Mouse (Mus musculus) MEL (cell line): ENCODE measurements around the gene Plet1. TPM values are rescaled to one million over a fixed set of nuclear protein-coding genes. Genes with fewer than 3 reads are reported as not detected.

Experiments used
- DNase-seq: peaks from one replicate; pipeline ENCODE4 v3.0.0; 2011; ENCODE audit warnings: low read depth, low spot score
- H3K27ac ChIP-seq: 2 replicates; pipeline ENCODE4 v1.5.1; 2012; ENCODE audit warnings: low read depth, mild to moderate bottlenecking, control low read depth, low read length, moderate library complexity; ENCODE audit not compliant: control insufficient read depth
- H3K27me3 ChIP-seq, 2 experiments: fragments of 150-350 bp in 1 of 2; sonication (generic) in 1 of 2; 2 replicates each; pipeline ENCODE4 v1.6.1; 2012; ENCODE audit warnings: low read length in 2 of 2, mild to moderate bottlenecking in 2 of 2, improper control_type of control experiment in 1 of 2, moderate library complexity in 1 of 2; ENCODE audit not compliant: insufficient read depth in 2 of 2, control insufficient read depth in 1 of 2
- H3K36me3 ChIP-seq, 2 experiments: 2 replicates each; pipeline ENCODE4 v1.6.1; 2012 to 2014; ENCODE audit warnings: low read length in 2 of 2, improper control_type of control experiment in 1 of 2, inconsistent platforms in 1 of 2, mild to moderate bottlenecking in 1 of 2; ENCODE audit not compliant: insufficient read depth in 2 of 2, control insufficient read depth in 1 of 2
- H3K4me1 ChIP-seq, 2 experiments: fragments of 150-350 bp in 1 of 2; sonication (generic) in 1 of 2; 2 replicates each; pipeline ENCODE4 v1.6.1; 2012; ENCODE audit warnings: low read length in 2 of 2, improper control_type of control experiment in 1 of 2, mild to moderate bottlenecking in 1 of 2; ENCODE audit not compliant: insufficient read depth in 2 of 2, control insufficient read depth in 1 of 2
- H3K4me3 ChIP-seq, 2 experiments: fragments of 150-350 bp in 1 of 2; sonication (generic) in 1 of 2; 2 replicates each; pipeline ENCODE4 v1.5.1; 2012; ENCODE audit warnings: low read depth in 2 of 2, low read length in 2 of 2, mild to moderate bottlenecking in 2 of 2, moderate library complexity in 2 of 2, control low read depth in 1 of 2, improper control_type of control experiment in 1 of 2; ENCODE audit not compliant: control insufficient read depth in 1 of 2, insufficient read depth in 1 of 2
- H3K79me2 ChIP-seq: 2 replicates; pipeline ENCODE4 v1.6.1; 2012; ENCODE audit warnings: mild to moderate bottlenecking, low read length, moderate library complexity; ENCODE audit not compliant: control insufficient read depth, poor library complexity, insufficient read depth
- H3K9ac ChIP-seq: 2 replicates; pipeline ENCODE4 v1.6.1; 2012; ENCODE audit warnings: low read depth, mild to moderate bottlenecking, control low read depth, low read length, moderate library complexity; ENCODE audit not compliant: control insufficient read depth, poor library complexity, severe bottlenecking
- H3K9me3 ChIP-seq: fragments of 150-350 bp; sonication (generic); replicated peaks from 2 replicates; pipeline ENCODE4 v1.6.1; 2012; ENCODE audit warnings: mild to moderate bottlenecking, low read length, improper control_type of control experiment, moderate library complexity; ENCODE audit not compliant: insufficient read depth
- BHLHE40 ChIP-seq: IDR thresholded peaks from 2 replicates; pipeline ENCODE4 v1.6.1; 2012; ENCODE audit warnings: low read depth, mild to moderate bottlenecking, inconsistent platforms, low read length, improper control_type of control experiment, borderline replicate concordance
- CHD1 ChIP-seq: IDR thresholded peaks from 2 replicates; pipeline ENCODE4 v1.6.1; 2012; ENCODE audit warnings: low read depth, mild to moderate bottlenecking, inconsistent platforms, low read length, improper control_type of control experiment
- CHD2 ChIP-seq: IDR thresholded peaks from 2 replicates; pipeline ENCODE4 v1.6.1; 2011; ENCODE audit warnings: low read length, improper control_type of control experiment
- CTCF ChIP-seq, 3 experiments: IDR thresholded peaks in 2 of 3; conservative IDR thresholded peaks in 1 of 3; 2 replicates each; pipeline ENCODE4 v1.5.1; 2011 to 2012; ENCODE audit warnings: low read length in 3 of 3, low read depth in 2 of 3, mild to moderate bottlenecking in 2 of 3, improper control_type of control experiment in 1 of 3, inconsistent platforms in 1 of 3, mixed read lengths in 1 of 3, moderate library complexity in 1 of 3; ENCODE audit not compliant: control insufficient read depth in 1 of 3, insufficient read depth in 1 of 3, poor library complexity in 1 of 3, severe bottlenecking in 1 of 3
- E2F4 ChIP-seq: IDR thresholded peaks from 2 replicates; pipeline ENCODE4 v1.6.1; 2011; ENCODE audit warnings: low read depth, low read length, improper control_type of control experiment, borderline replicate concordance
- ELF1 ChIP-seq: IDR thresholded peaks from 2 replicates; pipeline ENCODE4 v1.6.1; 2014; ENCODE audit warnings: low read depth, mild to moderate bottlenecking, inconsistent platforms, low read length, improper control_type of control experiment, moderate library complexity
- GABPA ChIP-seq: IDR thresholded peaks from 2 replicates; pipeline ENCODE4 v1.6.1; 2012; ENCODE audit warnings: low read depth, mild to moderate bottlenecking, inconsistent platforms, low read length, improper control_type of control experiment, moderate library complexity
- GATA1 ChIP-seq: IDR thresholded peaks from 2 replicates; pipeline ENCODE4 v1.6.1; 2011; ENCODE audit warnings: low read depth, low read length, improper control_type of control experiment
- HCFC1 ChIP-seq: IDR thresholded peaks from 2 replicates; pipeline ENCODE4 v1.6.1; 2012; ENCODE audit warnings: low read depth, mild to moderate bottlenecking, inconsistent platforms, low read length, improper control_type of control experiment, moderate library complexity
- JUND ChIP-seq: IDR thresholded peaks from 2 replicates; pipeline ENCODE4 v1.6.1; 2011; ENCODE audit warnings: low read depth, mild to moderate bottlenecking, improper control_type of control experiment, low read length
- KAT2A ChIP-seq: conservative IDR thresholded peaks from 2 replicates; pipeline ENCODE4 v1.6.1; 2012; ENCODE audit warnings: low read depth, low read length, improper control_type of control experiment, inconsistent platforms
- MAZ ChIP-seq: IDR thresholded peaks from 2 replicates; pipeline ENCODE4 v1.6.1; 2012; ENCODE audit warnings: low read depth, mild to moderate bottlenecking, inconsistent platforms, low read length, improper control_type of control experiment
- MEF2A ChIP-seq: IDR thresholded peaks from 2 replicates; pipeline ENCODE4 v1.6.1; 2014; ENCODE audit warnings: low read depth, mild to moderate bottlenecking, inconsistent platforms, low read length, improper control_type of control experiment; ENCODE audit not compliant: poor library complexity, insufficient replicate concordance, severe bottlenecking; ENCODE audit errors: extremely low read depth
- MXI1 ChIP-seq: IDR thresholded peaks from 2 replicates; pipeline ENCODE4 v1.6.1; 2011; ENCODE audit warnings: mild to moderate bottlenecking, low read depth, low read length, improper control_type of control experiment
- MYB ChIP-seq: IDR thresholded peaks from 2 replicates; pipeline ENCODE4 v1.6.1; 2011; ENCODE audit warnings: mild to moderate bottlenecking, low read depth, low read length, improper control_type of control experiment
- NELFE ChIP-seq: IDR thresholded peaks from 2 replicates; pipeline ENCODE4 v1.6.1; 2011; ENCODE audit warnings: low read depth, low read length, improper control_type of control experiment
- POLR2A ChIP-seq, 2 experiments: IDR thresholded peaks; 2 replicates each; pipeline ENCODE4 v1.6.1; 2011 to 2012; ENCODE audit warnings: low read length in 2 of 2, mild to moderate bottlenecking in 2 of 2, control low read depth in 1 of 2, improper control_type of control experiment in 1 of 2, low read depth in 1 of 2, moderate library complexity in 1 of 2; ENCODE audit not compliant: control insufficient read depth in 1 of 2, insufficient read depth in 1 of 2, poor library complexity in 1 of 2
- POLR2AphosphoS2 ChIP-seq: IDR thresholded peaks from 2 replicates; pipeline ENCODE4 v1.6.1; 2011; ENCODE audit warnings: low read length, improper control_type of control experiment
- RAD21 ChIP-seq: IDR thresholded peaks from 2 replicates; pipeline ENCODE4 v1.6.1; 2011; ENCODE audit warnings: mild to moderate bottlenecking, low read depth, low read length, improper control_type of control experiment
- SMC3 ChIP-seq: IDR thresholded peaks from 2 replicates; pipeline ENCODE4 v1.6.1; 2011; ENCODE audit warnings: low read depth, low read length, improper control_type of control experiment
- TAL1 ChIP-seq: IDR thresholded peaks from 2 replicates; pipeline ENCODE4 v1.6.1; 2012; ENCODE audit warnings: mild to moderate bottlenecking, inconsistent platforms, low read length, moderate library complexity, mixed read lengths
- UBTF ChIP-seq: IDR thresholded peaks from 2 replicates; pipeline ENCODE4 v1.6.1; 2012; ENCODE audit warnings: low read depth, mild to moderate bottlenecking, inconsistent platforms, low read length, improper control_type of control experiment, moderate library complexity, borderline replicate concordance; ENCODE audit not compliant: insufficient read depth
- USF2 ChIP-seq, 2 experiments: IDR thresholded peaks; 2 replicates each; pipeline ENCODE4 v1.6.1; 2011 to 2012; ENCODE audit warnings: improper control_type of control experiment in 2 of 2, low read length in 2 of 2, borderline replicate concordance in 1 of 2, inconsistent platforms in 1 of 2, low read depth in 1 of 2, mild to moderate bottlenecking in 1 of 2; ENCODE audit not compliant: insufficient read depth in 1 of 2
- ZC3H11A ChIP-seq: IDR thresholded peaks from 2 replicates; pipeline ENCODE4 v1.6.1; 2012; ENCODE audit warnings: low read depth, mild to moderate bottlenecking, inconsistent platforms, low read length, improper control_type of control experiment
- ZMIZ1 ChIP-seq: IDR thresholded peaks from 2 replicates; pipeline ENCODE4 v1.6.1; 2012; ENCODE audit warnings: low read depth, mild to moderate bottlenecking, inconsistent platforms, low read length, improper control_type of control experiment, moderate library complexity
- ZNF384 ChIP-seq: IDR thresholded peaks from 2 replicates; pipeline ENCODE4 v1.6.1; 2012; ENCODE audit warnings: low read depth, mild to moderate bottlenecking, inconsistent platforms, low read length, improper control_type of control experiment
- polyA plus RNA-seq, 2 experiments: library from polyadenylated mRNA; stranded (reverse) in 1 of 2; unstranded in 1 of 2; fragments of >175 nt in 1 of 2; fragments of >200 nt in 1 of 2; gene quantifications; 2 replicates each; pipeline versions ENCODE4 v1.2.1 to v1.2.4; 2012; ENCODE audit warnings: low replicate concordance in 2 of 2, low read depth in 1 of 2; ENCODE audit not compliant: insufficient read length in 2 of 2, insufficient read depth in 1 of 2, missing spikeins in 1 of 2
- total RNA-seq: library from RNA; depleted of rRNA; stranded (reverse); fragments of 300-350 nt; gene quantifications from 2 replicates; pipeline ENCODE4 v1.2.3, GENCODE M21; 2012

The Plet1 gene
- total and polyA plus RNA-seq, 3 experiments: 0.12 to 0.81 TPM; not detected in 1

GRCm38 (mm10) chr9:50477270-50477669, 17.1 kb upstream of the Plet1 start:
- Histone ChIP-seq H3K9me3 (no peaks in the 10 kb centered on the region), H3K27ac (no peak overlapping the region), H3K27me3 (no peaks in the 10 kb centered on the region), H3K36me3 (no peaks in the 10 kb centered on the region), H3K79me2 (no peaks in the 10 kb centered on the region), H3K9ac (no peak overlapping the region), H3K4me1 (0 out of 4 replicates have a peak, but pooled peaks cover 0 to 4% of the 10 kb centered on the region in 2 experiments), H3K4me3 (no peak overlapping the region)
- TF ChIP-seq ELF1: no peak
- TF ChIP-seq TAL1: no peak
- TF ChIP-seq SMC3: no peak
- TF ChIP-seq JUND: no peak
- no peak for TF ChIP-seq USF2 (IDR thresholded peaks at IDR 0.05; ENCODE audit: borderline replicate concordance in 1 of 2, insufficient read depth in 1 of 2, low read depth in 1 of 2, low read length in 2 of 2)
- no peak for TF ChIP-seq RAD21
- no peak for TF ChIP-seq MYB
- no peak for TF ChIP-seq BHLHE40
- TF ChIP-seq MXI1: no peak
- no peak for TF ChIP-seq GATA1
- no peak for TF ChIP-seq CHD2
- no peak for TF ChIP-seq KAT2A
- TF ChIP-seq MAZ: no peak
- no peak for TF ChIP-seq UBTF
- DNase-seq: no peak

- Histone ChIP-seq H3K27ac (no peak overlapping the region), H3K4me3 (no peak overlapping the region), H3K79me2 (no peaks in the 10 kb centered on the region), H3K36me3 (no peaks in the 10 kb centered on the region), H3K9me3 (no peaks in the 10 kb centered on the region), H3K4me1 (peaks cover 0 to 5% of the 10 kb centered on the region in 2 experiments; a peak in 1 of 4 replicates), H3K27me3 (no peaks in the 10 kb centered on the region), H3K9ac (no peak overlapping the region)
- TF ChIP-seq CHD1 (no peak), POLR2A (IDR thresholded peaks at IDR 0.05; ENCODE audit: control insufficient read depth in 1 of 2, insufficient read depth in 1 of 2, low read depth in 1 of 2, low read length in 2 of 2, poor library complexity in 1 of 2) (no peak)
- DNase-seq: no peak
Measured at GRCm38 (mm10) chr9:50478826-50479225, 15.5 kb upstream of the Plet1 start.

- TF ChIP-seq GABPA (no peak), CTCF (IDR thresholded peaks at IDR 0.05 in 2 of 3, conservative IDR thresholded peaks at IDR 0.05 in 1 of 3; ENCODE audit: control insufficient read depth in 1 of 3, insufficient read depth in 1 of 3, low read depth in 2 of 3, low read length in 3 of 3, poor library complexity in 1 of 3, severe bottlenecking in 1 of 3) (no peak), USF2 (IDR thresholded peaks at IDR 0.05; ENCODE audit: borderline replicate concordance in 1 of 2, insufficient read depth in 1 of 2, low read depth in 1 of 2, low read length in 2 of 2) (no peak), ZNF384 (no peak), MYB (no peak), POLR2AphosphoS2 (no peak), MEF2A (no peak), BHLHE40 (no peak), HCFC1 (no peak), NELFE (no peak), E2F4 (no peak), ZMIZ1 (no peak), ZC3H11A (no peak)
Measured at GRCm38 (mm10) chr9:50479476-50479875, 14.8 kb upstream of the Plet1 start.

More at GRCm38 (mm10) chr9:50479476-50479875, 14.8 kb upstream of the Plet1 start:
- Histone ChIP-seq H3K27me3 (no peaks in the 10 kb centered on the region), H3K9me3 (no peaks in the 10 kb centered on the region), H3K79me2 (no peaks in the 10 kb centered on the region), H3K4me3 (no peak overlapping the region), H3K36me3 (no peaks in the 10 kb centered on the region), H3K9ac (no peak overlapping the region), H3K27ac (no peak overlapping the region), H3K4me1 (peaks cover 0 to 5% of the 10 kb centered on the region in 2 experiments; a peak in 1 of 4 replicates)
- no peak for DNase-seq
